Mouse (Mus musculus): ENCODE data around the gene Catsperb.
"Not testable (repeated sequence)": the region's sequence is repeated elsewhere in the genome, so short reads cannot be mapped to it uniquely, and the experiment has no call there.

Catsperb gene

DNA sequence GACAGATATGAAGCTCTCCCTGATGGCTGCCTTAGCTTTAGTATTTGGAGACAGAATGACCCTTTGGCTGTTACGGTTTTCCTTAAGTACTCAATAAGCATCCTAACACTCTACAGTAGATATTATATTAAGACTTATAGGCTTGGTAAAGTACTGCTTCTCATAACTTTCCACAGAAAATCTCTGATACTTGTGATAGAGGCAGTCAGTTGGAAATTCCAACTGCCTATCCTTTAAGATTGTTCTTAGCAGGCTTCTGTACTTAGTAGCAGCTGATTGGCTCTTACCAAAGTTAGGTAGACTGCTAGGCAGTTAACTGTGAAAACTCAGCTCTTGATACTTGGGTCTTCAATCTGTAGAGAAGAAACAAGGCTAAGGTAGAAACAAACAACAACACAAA, at the start of gene Catsperb:
Catsperb (plus strand) TSS at position 301 of the 400 bp plus-strand sequence.
- DNase-seq (ENCODE audit: low read depth) = not testable (repeated sequence)

DNA sequence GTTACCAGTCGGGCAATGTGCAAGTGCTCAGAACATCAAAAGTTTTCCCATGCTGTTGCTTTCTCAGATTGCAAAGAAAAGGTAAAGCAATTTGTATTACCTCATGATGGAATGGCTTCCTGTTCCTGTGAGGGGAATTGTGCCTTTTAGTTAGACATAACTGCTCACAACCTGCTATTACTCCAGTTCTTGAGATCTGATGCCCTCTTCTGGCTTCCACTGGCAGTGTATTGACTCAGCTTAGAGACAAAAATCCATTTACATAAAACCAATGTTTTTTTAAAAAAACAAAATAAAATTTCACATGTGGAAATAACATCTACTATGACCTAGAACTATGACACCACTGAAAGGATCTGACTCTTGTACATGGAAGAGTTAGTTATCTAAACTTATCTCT, 43.0 kb upstream of the Catsperb start:
- not testable (repeated sequence) for DNase-seq (ENCODE audit: low read depth)

DNA sequence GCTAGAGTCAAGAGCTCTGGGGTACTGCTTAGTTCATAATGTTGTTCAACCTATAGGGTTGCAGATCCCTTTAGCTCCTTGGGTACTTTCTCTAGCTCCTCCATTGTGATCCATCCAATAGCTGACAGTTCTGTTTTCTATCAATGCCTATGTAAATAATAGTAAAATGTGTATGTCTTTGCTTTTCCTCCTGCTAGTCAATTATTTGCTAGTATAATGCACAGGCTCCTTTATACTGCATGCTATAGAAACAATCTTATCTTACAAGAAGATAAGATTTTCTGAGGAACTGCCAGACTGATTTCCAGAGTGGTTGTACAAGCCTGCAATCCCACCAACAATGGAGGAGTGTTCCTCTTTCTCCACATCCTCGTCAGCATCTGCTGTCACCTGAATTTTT, 23.0 kb upstream of the Catsperb start:
- DNase-seq (ENCODE audit: low read depth) = not testable (repeated sequence)

DNA sequence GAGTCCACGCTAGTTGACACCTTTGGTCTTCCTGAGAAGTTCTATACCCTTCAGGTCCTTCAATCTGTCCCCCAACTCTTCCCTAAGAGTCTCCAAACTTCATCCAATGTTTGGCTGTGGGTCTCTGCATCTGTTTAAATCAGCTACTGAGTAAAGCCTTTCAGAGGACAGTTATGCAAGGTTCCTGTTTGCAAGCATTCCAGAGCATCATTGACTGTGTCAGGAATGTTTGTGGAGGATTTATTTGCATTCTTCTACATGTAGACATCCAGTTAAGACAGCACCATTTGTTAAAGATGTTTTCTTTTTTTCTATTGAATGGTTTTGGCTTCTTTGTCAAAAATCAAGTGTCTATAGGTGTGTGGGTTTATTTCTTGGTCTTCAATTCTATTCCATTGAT, 21.7 kb downstream of the Catsperb start:
- DNase-seq (ENCODE audit: low read depth) = no peak

DNA sequence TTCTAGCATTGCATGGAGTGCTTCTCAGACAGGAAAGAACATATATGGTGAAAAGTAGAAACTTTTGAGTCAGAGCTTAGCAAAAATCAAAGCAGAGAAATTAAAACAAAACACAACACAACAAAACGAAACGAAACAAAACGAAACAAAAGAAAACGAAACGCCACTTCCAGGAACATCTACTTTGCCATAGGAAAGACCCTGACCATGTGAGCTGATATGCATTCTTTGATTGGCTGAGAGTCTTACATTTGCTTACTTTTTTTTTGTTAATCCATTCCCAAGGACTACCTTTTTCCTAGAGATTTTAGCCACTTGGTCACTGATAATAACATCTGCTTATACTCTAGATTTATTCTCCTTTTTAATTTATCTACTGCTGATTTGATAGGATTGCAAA, 57.6 kb downstream of the Catsperb start:
- no peak for DNase-seq (ENCODE audit: low read depth)

DNA sequence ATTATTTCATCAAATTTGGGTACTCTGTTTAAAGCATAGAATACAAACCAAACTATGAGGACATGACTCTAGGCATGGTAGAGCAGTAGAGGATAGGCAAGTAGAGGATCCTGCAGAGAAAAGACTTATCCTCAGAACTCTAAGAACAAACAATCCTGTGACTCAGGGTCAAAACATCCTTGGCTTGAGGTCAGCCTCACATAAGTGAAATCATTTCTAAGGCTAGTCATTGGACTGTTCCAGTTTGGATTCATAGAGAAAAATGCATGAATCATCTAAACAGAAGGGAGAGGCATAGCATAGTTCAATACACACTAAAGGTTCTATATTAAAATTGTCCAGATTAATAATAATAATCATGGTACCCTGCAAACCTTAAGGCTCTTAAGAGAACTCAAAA, 79.1 kb downstream of the Catsperb start:
- no peak for DNase-seq (ENCODE audit: low read depth)

DNA sequence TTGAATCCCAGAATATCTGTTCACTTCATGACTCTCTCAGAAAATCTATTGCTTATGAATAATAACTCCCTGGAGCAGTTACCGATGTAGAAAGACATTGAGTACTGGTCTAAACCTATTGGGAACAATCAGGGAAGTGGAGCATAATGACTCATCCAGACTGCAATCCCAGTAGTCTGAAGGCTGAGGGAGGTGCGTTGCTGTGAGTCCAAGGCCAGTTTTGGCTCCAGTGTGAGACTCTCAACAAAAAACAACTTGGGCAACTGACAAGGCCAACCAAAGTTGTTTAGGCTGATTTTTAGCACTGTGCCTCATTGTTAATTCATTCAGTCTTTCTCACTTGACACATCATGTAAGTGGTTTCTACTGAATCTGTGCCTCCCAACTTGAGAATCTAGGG, 106.9 kb downstream of the Catsperb start:
- not testable (repeated sequence) for DNase-seq (ENCODE audit: low read depth)

DNA sequence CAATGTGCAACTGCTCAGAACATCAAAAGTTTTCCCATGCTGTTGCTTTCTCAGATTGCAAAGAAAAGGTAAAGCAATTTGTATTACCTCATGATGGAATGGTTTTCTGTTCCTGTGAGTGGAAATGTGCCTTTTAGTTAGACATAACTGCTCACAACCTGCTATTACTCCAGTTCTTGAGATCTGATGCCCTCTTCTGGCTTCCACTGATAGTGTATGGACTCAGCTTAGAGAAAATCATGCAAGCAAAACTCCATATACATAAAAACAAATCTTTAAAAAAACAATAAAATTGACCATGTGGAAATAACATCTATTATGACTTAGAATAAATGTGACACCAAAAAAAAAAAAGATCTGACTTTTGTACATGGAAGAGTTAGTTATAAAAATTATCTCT, 202.2 kb downstream of the Catsperb start:
- DNase-seq (ENCODE audit: low read depth) = not testable (repeated sequence)

DNA sequence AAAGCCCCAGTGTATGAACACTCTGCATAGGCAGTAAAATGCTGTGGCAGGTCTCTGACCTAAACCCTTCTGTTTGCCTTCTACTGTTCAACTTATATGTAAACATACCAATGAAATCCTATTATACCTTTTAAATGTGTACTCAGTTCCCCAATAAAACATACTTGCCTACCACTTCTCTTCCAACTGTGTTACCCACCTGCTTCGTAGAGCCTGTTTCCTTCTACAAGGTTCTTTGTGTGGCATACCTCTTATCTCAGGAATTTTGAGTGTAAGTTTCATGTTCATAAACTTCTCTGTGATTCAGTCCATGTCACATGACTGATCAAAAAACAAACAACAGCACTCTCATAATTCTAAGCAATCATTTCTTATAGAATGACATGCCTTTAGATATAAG, 228.7 kb downstream of the Catsperb start:
- DNase-seq (ENCODE audit: low read depth) = no peak

DNA sequence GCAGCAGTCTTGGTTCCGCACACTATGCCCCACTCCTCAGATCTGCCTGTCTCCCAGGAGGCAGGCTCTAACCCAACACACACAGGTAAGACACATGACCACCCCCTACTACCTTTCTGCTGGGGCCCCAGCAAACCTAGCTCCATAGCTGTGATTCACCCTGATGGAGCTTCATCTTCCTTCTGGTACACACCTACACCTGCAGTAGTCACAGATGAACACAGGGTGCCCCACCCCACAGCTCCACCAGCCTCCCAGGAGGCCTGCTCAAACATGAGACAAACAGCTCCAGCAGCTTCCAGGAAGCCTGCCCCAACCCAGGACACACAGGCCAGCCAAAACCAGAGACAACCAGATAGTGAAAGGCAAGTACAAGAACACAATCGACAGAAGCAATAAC, 263.0 kb downstream of the Catsperb start:
- DNase-seq (ENCODE audit: low read depth) = no peak
